Mouse (Mus musculus) natural killer cell, adult 2 months (primary cell): ENCODE measurements around the gene Pou4f1.
"Not testable (repeated sequence)": the region's sequence is repeated elsewhere in the genome, so short reads cannot be mapped to it uniquely, and the experiment has no call there.

Experiments used
- DNase-seq, 2 experiments: peaks; one replicate each; pipeline ENCODE4 v3.0.0; 2022; ENCODE audit warnings: low spot score in 2 of 2

Pou4f1 gene

DNA sequence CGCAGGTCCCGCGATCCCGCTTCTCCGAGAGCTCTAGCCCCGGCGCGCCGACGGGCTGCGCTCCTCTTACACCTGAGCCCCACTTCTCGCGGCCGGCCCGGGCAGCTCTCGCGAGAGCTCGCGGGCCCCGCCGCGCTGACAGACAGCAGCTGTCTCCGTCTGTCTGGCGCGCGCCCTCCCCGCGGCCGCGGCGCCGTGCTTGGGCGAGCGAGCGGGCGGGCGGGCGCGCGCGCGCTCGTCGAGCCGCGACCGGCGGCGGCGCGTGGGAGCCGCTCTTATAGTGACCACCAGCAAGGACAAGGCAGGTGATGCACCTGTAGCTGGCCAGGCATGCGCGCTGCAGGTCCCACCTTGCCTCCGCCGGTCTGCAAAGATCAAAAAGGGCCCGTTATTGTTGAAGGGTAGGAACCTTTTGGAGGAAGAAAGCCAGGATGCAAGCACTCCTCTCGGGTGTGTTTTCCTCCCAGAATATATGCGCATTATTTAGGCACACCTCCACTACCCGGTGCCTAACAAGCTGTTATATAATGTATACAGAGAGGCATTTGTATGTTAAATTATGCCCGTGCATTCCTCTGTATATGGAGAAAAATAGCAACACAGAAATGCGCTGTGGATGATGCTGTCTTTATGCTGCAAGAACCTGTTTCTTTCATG is at the start of gene Pou4f1:
Pou4f1 (minus strand) TSS at position 34 of the 657 bp plus-strand sequence.
- DNase-seq, result peak in 1 of 2 experiments; percentile 51

GRCm38 (mm10) chr14:104511664-104512063 is 43.9 kb upstream of the Pou4f1 start:
- DNase-seq, result no peak

DNA sequence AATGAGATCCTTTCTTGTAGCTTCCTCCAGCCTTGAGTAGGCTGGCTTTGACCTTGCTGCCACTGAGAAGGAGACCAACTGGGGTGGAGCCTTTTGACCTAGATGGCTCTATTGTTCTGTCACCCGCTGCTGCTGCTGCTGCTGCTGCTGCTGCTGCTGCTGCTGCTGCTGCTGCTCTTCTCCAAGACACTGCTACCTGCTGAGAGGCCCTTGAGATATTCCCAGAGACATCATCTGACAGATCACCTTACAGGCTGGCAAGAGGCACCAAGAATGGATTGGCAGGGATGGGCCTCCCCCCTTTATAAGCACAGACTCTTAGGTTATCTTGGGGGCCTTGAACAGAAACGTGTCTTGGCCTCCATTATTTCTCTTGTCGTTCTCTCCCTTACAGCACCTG is 35.0 kb upstream of the Pou4f1 start:
- not testable (repeated sequence) for DNase-seq

DNA sequence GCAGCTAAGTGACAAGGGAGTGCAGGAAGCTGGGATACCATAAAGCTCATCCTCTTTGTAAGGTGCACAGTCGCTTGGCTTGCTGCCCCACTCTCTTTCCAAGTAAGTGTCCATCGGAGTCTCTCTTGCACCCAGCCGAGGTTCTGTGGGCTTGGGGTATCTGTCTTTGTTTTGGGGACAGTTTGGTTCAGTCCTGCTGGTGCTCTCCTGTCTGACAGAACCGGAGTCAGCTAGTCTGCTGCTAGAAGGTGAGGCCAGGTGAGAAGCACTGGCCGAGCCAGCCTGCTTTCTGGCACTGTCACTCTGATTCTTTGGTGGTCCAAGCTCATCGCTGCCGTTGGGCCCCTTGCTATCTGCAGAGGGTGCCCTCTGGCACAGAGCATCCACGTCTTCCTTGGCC is 12.0 kb upstream of the Pou4f1 start:
- DNase-seq, result no peak

- DNase-seq, result no peak
Measured at GRCm38 (mm10) chr14:104478593-104478992, 10.8 kb upstream of the Pou4f1 start.

- DNase-seq, result no peak
Measured at GRCm38 (mm10) chr14:104477616-104478015, 9.8 kb upstream of the Pou4f1 start.

DNA sequence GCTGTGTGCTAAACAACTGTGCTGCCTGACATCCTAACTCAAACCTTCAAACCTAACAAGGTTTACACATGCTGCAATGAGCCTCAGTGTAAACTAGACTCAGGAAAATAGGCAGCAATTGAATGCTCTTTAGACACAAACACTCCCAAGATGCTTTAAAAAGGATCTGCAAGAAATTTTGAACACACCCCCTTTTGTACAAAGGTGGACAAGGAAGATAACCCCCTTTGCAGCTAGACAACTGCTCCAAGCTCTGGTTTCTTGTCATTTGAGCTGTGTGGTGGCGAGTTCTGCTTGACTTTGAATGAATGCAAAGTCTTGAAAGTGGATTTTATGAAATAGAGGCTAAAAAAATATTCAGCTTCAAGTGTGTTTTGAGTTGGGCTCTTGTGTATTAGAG is 7.6 kb upstream of the Pou4f1 start:
- DNase-seq, result no peak

GRCm38 (mm10) chr14:104468623-104468970 is 798 bp upstream of the Pou4f1 start:
- DNase-seq, result no peak

DNA sequence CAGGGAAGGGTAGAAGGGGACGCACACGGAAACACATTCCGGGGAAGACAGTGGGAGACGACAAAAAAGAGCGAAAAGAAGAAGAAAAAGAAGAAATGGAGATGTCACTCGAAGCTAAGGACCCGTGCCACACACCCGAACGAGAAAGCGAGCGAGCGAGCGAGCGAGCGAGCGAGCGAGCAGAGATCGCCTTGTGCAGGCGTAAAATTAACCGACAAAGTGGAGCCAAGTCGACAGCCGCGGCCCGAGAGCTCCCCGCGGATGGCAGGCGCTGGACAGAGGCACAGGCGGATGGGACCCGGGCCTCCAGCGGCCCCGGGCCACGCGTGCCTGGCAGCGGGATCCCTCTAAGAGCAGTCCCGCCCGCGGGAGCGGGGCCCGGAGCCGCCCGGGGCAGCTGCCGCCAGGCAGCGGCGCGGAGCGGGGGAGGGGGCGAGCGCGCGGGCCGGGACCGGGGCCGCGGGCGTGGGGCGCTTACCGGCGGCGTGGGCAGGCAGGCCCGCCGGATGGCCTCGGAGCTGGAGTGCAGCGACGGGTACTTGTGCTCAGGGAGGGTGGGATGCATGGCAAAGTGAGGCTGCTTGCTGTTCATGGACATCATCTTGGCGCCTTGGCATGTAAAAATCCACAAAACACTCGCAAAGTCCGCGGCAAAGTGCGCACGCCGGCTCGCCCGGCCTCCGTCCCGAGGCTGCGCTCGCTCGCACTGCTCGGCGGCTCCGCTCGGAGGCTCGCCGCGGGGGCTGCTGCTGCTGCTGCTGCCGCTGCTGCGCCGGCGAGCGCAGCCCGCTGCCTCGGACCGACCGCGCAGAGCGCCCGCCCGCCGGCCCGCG is 450 bp downstream of the Pou4f1 start:
- no peak for DNase-seq

DNA sequence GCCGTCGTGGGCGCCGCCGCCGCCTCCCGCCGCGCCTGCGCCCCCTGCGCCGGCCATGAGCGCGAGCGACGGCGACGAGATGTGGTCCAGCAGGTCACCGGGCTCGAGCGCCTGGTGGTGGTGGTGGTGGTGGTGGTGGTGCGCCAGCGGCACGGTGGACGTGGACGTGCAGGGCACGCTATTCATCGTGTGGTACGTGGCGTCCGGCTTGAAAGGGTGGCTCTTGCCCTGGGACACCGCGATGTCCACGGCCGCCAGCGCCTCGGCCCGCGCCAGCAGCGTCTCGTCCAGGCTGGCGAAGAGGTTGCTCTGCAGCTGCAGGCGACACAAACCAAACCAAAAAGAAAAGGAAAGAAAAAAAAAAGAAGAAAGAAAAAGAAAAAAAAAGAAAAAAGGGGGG is 1.2 kb downstream of the Pou4f1 start:
- no peak for DNase-seq

DNA sequence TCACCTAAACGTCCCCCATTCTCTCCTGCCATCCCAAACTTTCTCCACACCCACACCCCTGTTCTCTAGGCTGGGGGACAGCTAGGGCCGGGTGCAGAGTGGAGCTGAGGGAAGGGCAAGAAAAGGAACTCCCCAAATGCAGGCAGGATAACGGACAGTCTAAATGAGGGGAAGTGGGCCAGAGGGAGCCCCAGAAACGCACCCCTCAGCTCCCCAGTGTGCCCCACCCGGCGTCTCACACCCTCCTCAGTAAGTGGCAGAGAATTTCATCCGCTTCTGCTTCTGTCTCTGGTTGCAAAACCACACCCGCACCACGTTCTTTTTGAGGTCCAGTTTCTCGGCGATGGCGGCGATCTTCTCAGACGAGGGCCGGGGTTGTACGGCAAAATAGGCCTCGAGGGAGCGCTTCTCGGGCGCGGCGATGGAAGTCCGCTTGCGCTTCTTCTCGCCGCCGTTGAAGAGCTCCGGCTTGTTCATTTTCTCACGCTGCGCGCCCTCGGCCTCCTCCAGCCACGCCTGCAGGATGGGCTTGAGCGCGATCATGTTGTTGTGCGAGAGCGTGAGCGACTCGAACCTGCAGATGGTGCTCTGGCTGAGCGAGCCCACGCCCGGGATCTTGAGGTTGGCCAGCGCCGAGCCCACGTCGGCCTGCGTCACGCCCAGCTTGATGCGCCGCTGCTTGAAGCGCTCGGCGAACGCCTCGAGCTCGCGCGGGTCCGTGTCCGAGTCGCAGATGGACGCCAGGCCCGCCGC is 2.1 kb downstream of the Pou4f1 start:
- no peak for DNase-seq

DNA sequence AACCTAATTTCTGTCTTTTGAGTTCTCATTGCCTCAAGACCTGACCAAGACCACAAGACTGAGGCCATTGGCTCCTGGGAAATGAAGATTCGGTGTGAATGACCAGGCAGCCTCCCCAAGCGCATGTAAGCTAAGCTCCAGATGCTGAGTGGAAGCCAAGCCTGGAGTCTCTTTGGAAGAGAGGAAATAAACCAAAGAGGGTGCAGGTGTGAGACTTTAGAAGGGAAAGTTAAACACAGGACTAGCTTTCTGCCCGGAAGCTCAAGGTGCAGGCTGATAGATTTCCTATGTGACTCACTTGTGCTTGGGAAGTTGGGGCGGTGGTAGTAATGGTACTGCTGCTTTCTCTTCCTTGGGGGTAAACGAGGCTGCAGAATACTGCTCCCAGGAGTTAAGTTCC is 3.0 kb downstream of the Pou4f1 start:
- no peak for DNase-seq

GRCm38 (mm10) chr14:104463631-104464250 is 4.1 kb downstream of the Pou4f1 start:
- DNase-seq, result no peak

DNA sequence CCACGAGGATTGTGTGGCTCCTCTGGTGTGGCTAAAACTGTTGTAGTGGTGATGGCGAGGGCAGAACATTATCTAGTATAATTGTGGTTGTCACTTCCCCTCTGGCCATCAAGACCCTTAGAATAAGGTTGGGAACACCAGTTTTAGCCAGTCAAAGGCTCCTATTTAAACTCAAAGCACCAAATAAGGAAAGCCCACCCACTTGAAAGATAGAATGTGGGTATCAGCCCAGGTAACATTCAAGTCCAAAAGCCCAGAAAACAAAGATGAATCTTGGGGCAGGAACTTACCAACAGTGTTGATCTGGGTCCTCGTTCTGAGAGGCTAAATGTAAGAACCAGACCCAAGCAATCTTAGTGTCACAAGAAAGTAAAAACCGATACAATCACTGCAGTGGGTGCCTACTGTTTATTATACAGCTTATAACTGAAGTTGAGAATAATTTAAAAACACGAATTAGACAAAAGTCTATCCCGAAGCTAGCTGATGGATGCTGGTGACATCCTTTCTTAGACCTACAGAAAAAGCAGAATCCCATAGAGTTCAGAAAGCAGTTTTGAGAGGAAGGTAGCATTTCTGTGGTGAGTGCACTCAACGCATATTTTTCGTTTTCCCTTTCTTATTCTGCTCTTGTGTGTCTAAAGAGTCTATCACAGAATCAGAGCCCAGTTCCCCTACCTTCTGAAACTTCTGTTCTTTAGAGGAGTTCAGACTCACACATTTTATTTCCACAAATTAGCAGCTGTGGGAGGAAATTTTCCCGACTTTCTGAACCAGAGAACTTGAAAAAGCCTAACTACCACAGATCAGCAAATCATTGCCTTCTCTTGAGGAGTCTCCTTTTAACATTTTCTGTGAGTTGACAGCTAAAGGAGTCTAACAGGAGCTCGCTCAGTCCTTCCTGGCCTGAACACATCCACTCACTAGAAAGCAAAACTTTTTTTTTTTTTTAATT is 6.2 kb downstream of the Pou4f1 start:
- DNase-seq, result no peak

GRCm38 (mm10) chr14:104460325-104461285 is 7.2 kb downstream of the Pou4f1 start:
- DNase-seq, result no peak

DNA sequence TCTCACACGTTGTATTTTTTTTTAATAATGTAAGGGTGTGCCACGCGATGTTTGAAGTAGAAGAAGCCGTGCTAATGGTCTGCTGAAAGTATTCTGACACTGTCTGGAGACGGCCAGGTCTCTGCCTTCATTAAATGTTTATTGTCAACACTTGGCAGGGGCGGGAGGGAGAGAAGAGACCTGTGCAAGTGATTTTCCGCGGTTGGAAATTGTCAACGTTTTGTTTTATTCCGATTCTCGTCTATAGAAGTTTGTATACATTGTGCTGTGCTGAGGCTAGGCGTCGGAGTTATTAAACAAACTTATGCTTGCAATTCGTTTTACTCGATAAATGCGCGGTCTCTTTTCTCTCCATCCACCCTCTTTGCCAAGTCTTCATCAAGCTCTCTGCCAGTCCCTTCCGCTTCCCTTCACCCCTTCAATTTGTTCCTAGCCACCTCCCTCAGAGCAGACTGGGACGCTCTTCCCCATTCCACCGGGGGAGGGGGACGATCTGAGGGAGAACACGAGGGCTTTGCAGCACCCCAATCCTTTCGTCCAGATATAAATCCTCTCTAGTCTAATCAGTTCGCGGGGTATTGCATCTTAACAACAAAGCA is 8.2 kb downstream of the Pou4f1 start:
- no peak for DNase-seq

GRCm38 (mm10) chr14:104458728-104459512 is 8.9 kb downstream of the Pou4f1 start:
- DNase-seq, result no peak

GRCm38 (mm10) chr14:104457966-104458710 is 9.7 kb downstream of the Pou4f1 start:
- DNase-seq, result no peak
